Comparison of ENCODE assay signal across 9 mouse cellular contexts in the genomic region with DNA sequence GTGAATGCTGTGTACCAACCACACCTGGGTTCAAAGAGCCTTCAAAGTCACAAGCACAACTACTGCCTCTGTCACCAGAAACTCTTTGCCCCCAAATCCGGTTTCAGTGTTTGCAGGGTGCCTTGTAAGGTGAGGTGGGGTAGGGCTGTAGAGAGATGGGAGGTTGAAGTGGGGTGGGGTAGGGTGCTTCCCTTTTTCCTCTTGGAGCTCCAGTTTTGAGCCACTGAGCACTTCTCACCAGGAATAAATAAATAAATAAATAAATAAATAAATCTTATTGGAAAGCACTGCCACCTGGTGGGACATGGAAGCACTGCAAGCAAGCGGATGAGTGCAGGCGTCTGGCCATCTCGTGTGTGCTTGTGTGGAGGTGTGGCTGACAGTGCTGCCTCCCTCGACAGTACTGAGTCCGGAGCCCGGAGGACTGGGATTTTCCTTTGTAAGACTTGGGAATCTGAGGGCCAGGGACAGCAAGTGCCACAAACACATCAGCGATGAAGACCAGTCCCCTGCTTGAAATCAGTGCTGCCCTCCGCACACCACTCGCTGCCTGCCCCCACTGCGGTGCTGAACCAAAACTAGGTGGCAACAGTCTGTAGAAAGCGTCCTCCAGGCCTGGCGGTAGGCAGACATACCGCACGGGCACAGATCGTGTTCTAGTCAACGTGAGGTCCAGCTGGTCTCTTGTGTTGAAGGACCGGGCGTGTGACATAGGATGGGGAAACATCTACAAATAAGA. TPM values are rescaled to one million over a fixed set of nuclear protein-coding genes. Genes with fewer than 3 reads are reported as not detected.
DNase-seq lines count a peak whose midpoint lies in the region; ATAC-seq and TF ChIP-seq lines count a peak whose summit lies in the region.
"Had no signal": no experiment of that assay in that cellular context is flagged by ENCODE, and none has a peak within 500 bp of the region (broad histone marks: within the 10 kb centered on the region; RNA-seq: fewer than 3 reads in every experiment).

No protein-coding gene starts in this region.

- H3K9me3 ChIP-seq in limb, embryonic 10.5 days (replicated peaks): no peaks in the 10 kb centered on the region
- H3K9me3 ChIP-seq in midbrain, embryonic 14.5 days (ENCODE audit: control insufficient read depth, low read length): no peaks in the 10 kb centered on the region
- H3K9me3 ChIP-seq: embryonic facial prominence, embryonic 15.5 days had no signal

- H3K9ac ChIP-seq in midbrain, embryonic 14.5 days (replicated peaks; ENCODE audit: low read length): no peak overlapping the region
- H3K9ac ChIP-seq: embryonic facial prominence, embryonic 15.5 days had no signal

- no peak overlapping the region for H3K4me2 ChIP-seq in midbrain, embryonic 14.5 days (ENCODE audit: low read length)
- H3K4me2 ChIP-seq: embryonic facial prominence, embryonic 15.5 days had no signal

- WGBS in kidney, adult 2 months: 58% methylated on average over 19 of the region's 19 CpGs
- 65% methylated on average over 19 of the region's 19 CpGs for WGBS in limb, embryonic 10.5 days
- WGBS in midbrain, embryonic 14.5 days: 63% methylated on average over 19 of the region's 19 CpGs
- WGBS in spleen, adult 2 months: 65% methylated on average over 19 of the region's 19 CpGs

- TF ChIP-seq POLR2A in kidney, adult 2 months (IDR thresholded peaks at IDR 0.05; ENCODE audit: low read depth, low read length): no peak
- no peak for TF ChIP-seq POLR2A in spleen, adult 2 months (IDR thresholded peaks at IDR 0.05; ENCODE audit: low read depth, low read length)

- H3K4me3 ChIP-seq in kidney, adult 2 months (ENCODE audit: insufficient read depth, low read depth, low read length): no peak overlapping the region
- no peak overlapping the region for H3K4me3 ChIP-seq in limb, embryonic 10.5 days
- H3K4me3 ChIP-seq in midbrain, embryonic 14.5 days (replicated peaks; ENCODE audit: low read depth, low read length): no peak overlapping the region
- no peak overlapping the region for H3K4me3 ChIP-seq in spleen, adult 2 months (ENCODE audit: extremely low read depth, insufficient read depth, insufficient read length)
- H3K4me3 ChIP-seq: embryonic facial prominence, embryonic 15.5 days had no signal

- TF ChIP-seq CTCF in kidney, adult 2 months (conservative IDR thresholded peaks at IDR 0.05; ENCODE audit: insufficient read depth, insufficient read length, low read depth, low read length): peak; percentile 72
- TF ChIP-seq CTCF in spleen, adult 2 months (IDR thresholded peaks at IDR 0.05; ENCODE audit: extremely low read depth, insufficient read depth, insufficient read length, insufficient replicate concordance): peak; percentile 60; the same call in 1 of the 2 replicates

- H3K27me3 ChIP-seq in kidney, adult 2 months (replicated peaks; ENCODE audit: control insufficient read depth, insufficient read depth, low read length): no peaks in the 10 kb centered on the region
- no peaks in the 10 kb centered on the region for H3K27me3 ChIP-seq in limb, embryonic 10.5 days (ENCODE audit: low read depth, poor library complexity, severe bottlenecking)
- no peaks in the 10 kb centered on the region for H3K27me3 ChIP-seq in midbrain, embryonic 14.5 days (ENCODE audit: control insufficient read depth, insufficient read depth, low read length)
- H3K27me3 ChIP-seq in spleen, adult 2 months (ENCODE audit: control insufficient read depth, insufficient read depth, low read length): no peaks in the 10 kb centered on the region
- H3K27me3 ChIP-seq: embryonic facial prominence, embryonic 15.5 days had no signal

- H3K36me3 ChIP-seq in kidney, adult 2 months (ENCODE audit: control insufficient read depth, insufficient read depth, low read length): no peaks in the 10 kb centered on the region; the same call in 1 of the 2 replicates
- no peaks in the 10 kb centered on the region for H3K36me3 ChIP-seq in limb, embryonic 10.5 days
- H3K36me3 ChIP-seq in midbrain, embryonic 14.5 days (ENCODE audit: control insufficient read depth, insufficient read depth, low read length): peaks cover 14% of the 10 kb centered on the region
- no peaks in the 10 kb centered on the region for H3K36me3 ChIP-seq in spleen, adult 2 months (ENCODE audit: control insufficient read depth, insufficient read depth, low read length)

- no peaks in the 10 kb centered on the region; the same call in 1 of the 2 replicates for H3K4me1 ChIP-seq in kidney, adult 2 months (ENCODE audit: control insufficient read depth, insufficient read depth, low read length)
- H3K4me1 ChIP-seq in limb, embryonic 10.5 days: peaks cover 4% of the 10 kb centered on the region; the same call in 1 of the 2 replicates
- H3K4me1 ChIP-seq in midbrain, embryonic 14.5 days (ENCODE audit: control insufficient read depth, insufficient read depth, low read length): no peaks in the 10 kb centered on the region
- H3K4me1 ChIP-seq in spleen, adult 2 months (ENCODE audit: control insufficient read depth, insufficient read depth, insufficient read length): peaks cover under 1% of the 10 kb centered on the region; the same call in 1 of the 2 replicates

- peak; percentile 77 for ATAC-seq in midbrain, embryonic 14.5 days (ENCODE audit: low FRiP score, low TSS enrichment)

- no peak overlapping the region for H3K27ac ChIP-seq in kidney, adult 2 months (ENCODE audit: insufficient read depth, low read depth, low read length)
- H3K27ac ChIP-seq in limb, embryonic 10.5 days: no peak overlapping the region
- H3K27ac ChIP-seq in midbrain, embryonic 14.5 days (replicated peaks; ENCODE audit: low read depth, low read length): no peak overlapping the region
- no peak overlapping the region for H3K27ac ChIP-seq in spleen, adult 2 months (ENCODE audit: insufficient read depth, low read length)
- H3K27ac ChIP-seq: embryonic facial prominence, embryonic 15.5 days had no signal

- DNase-seq in B cell, adult 2 months: peak; percentile 75 to 76
- DNase-seq in adrenal gland, adult 8-10 months: peak; percentile 37
- DNase-seq in embryo, embryonic 9.5 days (ENCODE audit: extremely low spot score): peak; percentile 75
- DNase-seq in heart, adult 18-20 months: peak; percentile 45 to 87
- DNase-seq in kidney, adult 2 months: peak; percentile 68
- DNase-seq in limb, embryonic 10.5 days (ENCODE audit: low spot score): peak; percentile 65
- peak; percentile 86 for DNase-seq in midbrain, embryonic 14.5 days
- peak in 1 of 2 experiments; percentile 31 for DNase-seq in spleen, adult 2 months (ENCODE audit: low read depth in 1 of 2, low spot score in 2 of 2)

RNA-seq across cellular contexts. Expression of a gene that starts 46.8 kb away (rescaled TPM):
- 10 to 100 TPM; 18.1 to 20.1 (median 19.8) TPM for total RNA-seq in adrenal gland, adult 8-10 months (2022)
- total RNA-seq in heart, adult 18-20 months (2021): 1 to 10 TPM; 7.0 to 7.9 TPM
- 13.5 and 15.1 TPM in 2 replicates for polyA plus RNA-seq in kidney, adult 2 months (2012; rRNA removed)
- polyA plus RNA-seq in limb, embryonic 10.5 days (2016; fragmentation: Nextera tagmentation; extraction: Ambion mirVana): 1.4 TPM in 2 replicates
- 2.6 and 2.8 TPM in 2 replicates for polyA plus RNA-seq in midbrain, embryonic 14.5 days (2014; fragmentation: Nextera tagmentation; extraction: Ambion mirVana)
- 16.9 and 20.0 TPM in 2 replicates for polyA plus RNA-seq in spleen, adult 2 months (2012; rRNA removed)
